Mouse (Mus musculus): ENCODE data around the gene Trmo. TPM values are rescaled to one million over a fixed set of nuclear protein-coding genes. Genes with fewer than 3 reads are reported as not detected.

The Trmo gene
- total RNA-seq (2021): 1 to 10 TPM; 7.4 to 7.8 TPM
- long read RNA-seq, experiment 1, transcript Trmo-201 (5 exons, 1,527 nt): major isoform, 9 of 10 reads
- long read RNA-seq, experiment 1, partial matches to known transcripts: 0 of 10 reads
- long read RNA-seq, experiment 1, other reads (novel, unspliced or antisense): 1 of 10 reads
- long read RNA-seq, experiment 2, transcript Trmo-201 (5 exons, 1,527 nt): major isoform, 7 of 11 reads
- long read RNA-seq, experiment 2, partial matches to known transcripts: 3 of 11 reads
- long read RNA-seq, experiment 2, other reads (novel, unspliced or antisense): 1 of 11 reads

DNA sequence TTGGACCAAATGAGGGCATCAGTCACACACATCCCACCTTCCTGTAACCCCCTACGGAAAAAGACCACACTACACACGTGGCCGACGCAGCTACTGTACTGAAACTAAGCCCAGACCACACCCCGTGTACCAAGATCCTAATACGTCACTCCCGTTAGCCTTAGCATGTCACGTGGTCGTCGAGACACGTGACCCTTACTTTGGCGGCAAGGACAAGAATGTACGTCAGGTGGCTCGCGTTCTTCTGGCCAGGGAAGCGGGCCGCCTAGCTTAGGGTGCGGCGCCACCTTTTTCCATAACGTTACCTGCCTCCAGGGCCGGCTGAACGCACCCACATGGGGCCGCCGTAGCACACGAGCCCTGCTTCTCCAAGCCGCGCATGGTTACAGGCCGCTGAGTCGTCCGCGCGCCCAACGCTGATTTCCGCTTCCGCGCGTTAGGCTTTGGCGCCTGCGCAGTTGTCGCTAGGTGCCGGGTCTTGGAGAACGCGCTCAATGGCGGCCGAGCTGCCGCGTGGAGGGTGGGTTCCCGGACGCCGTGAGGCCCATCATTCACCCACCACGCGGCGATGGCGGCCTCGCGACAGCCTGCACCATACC lies at the start of gene Trmo:
Trmo (minus strand) TSS at position 425 of the 599 bp plus-strand sequence.
- peak; percentile 88 to 89 for DNase-seq (ENCODE audit: low spot score in 2 of 2)

DNA sequence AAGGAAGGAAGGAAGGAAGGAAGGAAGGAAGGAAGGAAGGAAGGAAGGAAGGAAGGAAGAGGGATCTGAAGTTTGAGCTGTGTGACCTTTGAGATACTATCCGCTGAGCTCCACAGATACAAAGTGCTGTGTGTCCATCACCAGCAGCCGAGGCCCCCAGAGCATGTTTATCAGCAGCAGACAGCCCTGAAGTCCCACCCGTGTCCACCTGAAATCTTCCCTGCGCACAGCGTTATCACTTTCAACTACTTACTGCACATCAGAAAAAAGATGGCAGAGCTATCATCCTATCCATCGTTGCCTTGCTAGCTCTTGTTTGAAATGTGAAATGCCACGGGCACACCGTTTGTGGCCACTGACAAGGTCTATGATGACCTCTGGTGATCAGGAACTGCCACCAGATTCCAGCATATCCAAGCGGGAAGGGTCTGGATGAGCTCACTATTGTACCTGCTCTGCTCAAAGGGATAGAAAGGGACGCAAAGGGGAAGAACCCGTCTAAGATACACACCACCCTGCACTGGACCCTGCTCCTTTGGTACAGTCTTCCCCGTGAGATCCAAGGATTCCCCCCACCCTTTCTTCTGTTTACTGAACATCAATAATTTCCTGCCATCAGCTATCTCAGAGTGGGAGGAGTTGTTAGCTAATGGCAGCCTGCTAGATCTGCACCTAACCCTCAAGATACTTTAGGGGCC lies 43.3 kb upstream of the Trmo start:
- no peak for DNase-seq (ENCODE audit: low spot score in 2 of 2)

DNA sequence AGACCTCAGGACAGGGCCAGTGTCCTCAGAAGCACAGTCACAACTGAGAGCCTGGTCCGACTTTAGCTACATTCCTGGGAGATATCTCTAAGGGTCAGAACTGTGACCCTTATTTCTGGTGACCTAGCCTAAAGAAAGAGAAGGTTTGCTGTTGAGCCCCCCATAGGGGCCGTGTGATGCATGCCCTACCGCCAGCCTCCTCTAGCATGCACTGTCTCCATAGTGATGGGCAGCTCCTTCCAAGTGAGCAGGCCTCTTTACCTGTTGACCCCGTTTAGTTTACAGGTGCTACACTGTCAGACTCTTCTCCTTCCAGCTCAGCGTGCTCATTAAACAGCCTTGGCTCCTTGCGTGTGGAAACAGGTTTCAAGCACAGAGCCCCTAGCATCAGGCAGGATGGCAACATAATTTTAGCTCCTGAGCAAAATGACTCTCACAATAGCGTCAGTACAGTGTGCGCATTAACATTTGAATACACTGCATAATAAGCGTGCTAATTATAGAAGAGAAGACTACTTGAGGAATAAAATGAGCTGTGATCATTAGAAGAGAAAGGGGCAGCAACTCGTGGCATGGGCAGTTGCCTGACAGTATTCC lies 39.8 kb upstream of the Trmo start:
- no peak for DNase-seq (ENCODE audit: low spot score in 2 of 2)

DNA sequence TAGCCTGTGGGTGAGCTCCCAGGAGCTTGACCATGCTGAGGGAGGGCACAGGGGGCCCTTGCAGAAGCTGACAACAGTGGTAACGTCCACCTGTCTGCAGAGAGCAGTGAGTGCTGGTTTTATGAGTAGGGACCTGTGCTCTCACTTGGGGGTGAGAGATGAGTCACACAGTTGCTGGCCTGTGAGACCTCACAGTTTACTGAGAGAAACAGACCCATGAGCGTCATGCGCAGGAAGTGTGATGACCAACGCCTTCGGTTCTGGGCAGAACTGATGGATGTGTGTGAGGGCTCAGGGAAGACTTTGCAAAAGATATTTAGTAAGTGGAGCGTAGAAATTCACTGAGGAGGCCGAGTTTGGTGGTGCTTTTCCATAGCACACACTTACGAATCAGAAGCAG lies 33.4 kb upstream of the Trmo start:
- DNase-seq (ENCODE audit: low spot score in 2 of 2): no peak

DNA sequence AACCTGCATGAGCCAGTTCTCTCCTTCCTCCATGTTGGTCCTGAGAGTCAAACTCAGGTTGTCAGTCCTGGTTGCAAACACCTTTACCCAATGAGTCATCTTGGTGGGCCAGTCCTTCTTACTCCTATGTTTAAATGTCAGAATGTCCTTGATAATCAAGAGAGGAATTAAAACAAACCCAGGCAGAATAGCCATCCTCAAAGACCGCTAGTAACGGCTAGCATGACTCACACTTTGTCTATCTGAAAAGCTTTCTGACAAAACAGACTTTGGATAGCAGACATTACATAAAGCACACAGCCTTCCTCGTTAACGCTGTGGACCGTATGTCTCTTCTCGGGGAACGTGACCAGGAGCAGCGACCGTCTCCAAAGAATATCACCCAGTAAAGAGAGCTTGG lies 29.6 kb upstream of the Trmo start:
- no peak for DNase-seq (ENCODE audit: low spot score in 2 of 2)

DNA sequence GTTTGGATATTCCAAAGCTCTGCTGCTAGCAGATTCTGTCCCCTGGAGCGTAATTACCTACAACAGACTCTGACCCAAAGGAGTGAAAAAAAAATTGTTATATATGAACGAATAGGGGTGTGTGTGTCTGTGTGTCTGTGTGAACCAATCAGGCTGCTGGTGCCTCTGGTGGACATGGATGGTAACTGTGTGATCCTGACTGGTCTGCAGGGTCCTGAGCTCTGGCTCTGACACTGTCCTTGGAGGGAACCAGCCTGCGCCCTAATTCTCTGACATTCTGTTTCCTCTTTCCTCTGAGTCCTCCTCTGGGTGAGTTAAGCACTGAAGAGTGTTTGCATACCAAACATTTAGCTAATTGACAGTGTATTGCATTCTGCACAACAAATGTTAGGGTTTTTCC lies 28.3 kb upstream of the Trmo start:
- no peak for DNase-seq (ENCODE audit: low spot score in 2 of 2)

DNA sequence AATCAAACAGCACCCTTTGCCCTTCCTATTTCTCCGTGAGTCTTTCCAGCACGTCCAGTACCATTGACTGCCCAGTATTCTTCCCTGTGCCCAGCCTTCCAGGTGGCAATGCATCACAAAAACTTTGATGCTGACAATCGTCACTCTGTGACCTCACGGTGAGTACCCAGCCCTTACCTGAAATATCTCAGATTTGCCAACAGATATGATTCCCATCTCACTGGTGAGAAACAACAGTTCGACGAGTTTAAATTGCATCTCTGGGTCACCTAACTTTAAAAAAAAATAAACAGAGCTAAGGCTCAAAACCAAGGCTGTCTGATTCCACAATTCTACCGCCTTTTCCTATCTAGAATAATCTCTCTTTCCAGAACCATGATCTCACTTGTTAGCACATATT lies 24.2 kb upstream of the Trmo start, which contains the start of gene Hemgn:
Hemgn (minus strand) TSS at position 101 of the 400 bp plus-strand sequence.
- DNase-seq (ENCODE audit: low spot score in 2 of 2): no peak

DNA sequence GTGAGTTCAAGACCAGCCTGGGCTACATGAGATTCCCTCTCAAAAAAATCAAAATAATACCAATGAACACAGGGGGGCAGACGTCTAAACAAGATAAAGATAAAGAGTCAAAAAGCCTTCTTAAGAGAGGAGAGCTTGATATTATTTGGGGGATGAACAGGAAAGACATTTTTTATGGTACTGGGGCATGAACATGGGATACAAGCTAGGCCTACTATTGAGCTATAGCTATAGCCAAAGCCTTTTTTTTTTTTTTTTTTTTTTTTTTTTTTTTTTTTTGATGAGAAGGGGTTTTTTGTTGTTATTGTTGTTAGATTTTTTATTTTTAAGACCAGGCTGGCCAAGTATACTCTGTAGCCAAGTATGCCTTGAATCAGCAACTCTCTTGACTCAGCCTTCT lies 22.9 kb upstream of the Trmo start:
- DNase-seq (ENCODE audit: low spot score in 2 of 2): no peak

DNA sequence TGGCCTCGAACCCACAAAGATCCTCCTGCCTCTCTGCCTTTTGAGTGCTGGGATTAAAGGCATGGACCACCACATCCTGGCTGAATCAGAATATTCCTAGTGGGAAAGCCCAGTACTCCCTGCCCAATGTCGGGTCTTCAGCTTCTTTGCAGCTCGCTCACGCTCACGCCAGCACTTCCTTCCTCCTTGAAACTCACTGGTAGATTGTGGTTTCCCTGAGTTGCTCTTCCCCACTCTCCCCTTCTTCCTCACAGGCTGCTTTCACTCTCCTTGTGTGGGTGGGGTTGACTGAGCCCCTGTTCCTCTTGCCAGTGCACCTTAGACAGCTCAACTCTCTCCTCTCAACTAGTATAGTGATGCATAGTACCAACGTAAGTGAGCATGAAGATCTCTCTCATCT lies 22.3 kb upstream of the Trmo start:
- DNase-seq (ENCODE audit: low spot score in 2 of 2): no peak

DNA sequence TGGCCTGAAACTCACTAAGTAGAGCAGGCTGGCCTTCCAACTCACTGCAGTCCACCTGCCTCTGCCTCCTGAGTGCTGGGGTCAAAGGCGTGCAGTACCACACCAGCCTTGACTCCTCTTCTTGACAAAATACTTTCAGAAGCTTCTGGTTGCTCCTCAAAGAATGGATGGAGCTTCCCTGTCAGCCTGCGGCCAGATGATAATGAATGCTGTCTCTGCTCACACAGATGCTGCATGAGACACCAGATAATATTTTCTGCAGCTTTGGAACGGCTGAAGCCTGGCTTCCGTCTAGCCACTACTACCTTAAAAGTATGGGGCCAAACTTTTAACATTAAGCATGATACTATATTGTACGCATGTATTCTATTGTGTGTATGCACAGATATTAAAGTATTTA lies 21.4 kb upstream of the Trmo start:
- DNase-seq (ENCODE audit: low spot score in 2 of 2): no peak

DNA sequence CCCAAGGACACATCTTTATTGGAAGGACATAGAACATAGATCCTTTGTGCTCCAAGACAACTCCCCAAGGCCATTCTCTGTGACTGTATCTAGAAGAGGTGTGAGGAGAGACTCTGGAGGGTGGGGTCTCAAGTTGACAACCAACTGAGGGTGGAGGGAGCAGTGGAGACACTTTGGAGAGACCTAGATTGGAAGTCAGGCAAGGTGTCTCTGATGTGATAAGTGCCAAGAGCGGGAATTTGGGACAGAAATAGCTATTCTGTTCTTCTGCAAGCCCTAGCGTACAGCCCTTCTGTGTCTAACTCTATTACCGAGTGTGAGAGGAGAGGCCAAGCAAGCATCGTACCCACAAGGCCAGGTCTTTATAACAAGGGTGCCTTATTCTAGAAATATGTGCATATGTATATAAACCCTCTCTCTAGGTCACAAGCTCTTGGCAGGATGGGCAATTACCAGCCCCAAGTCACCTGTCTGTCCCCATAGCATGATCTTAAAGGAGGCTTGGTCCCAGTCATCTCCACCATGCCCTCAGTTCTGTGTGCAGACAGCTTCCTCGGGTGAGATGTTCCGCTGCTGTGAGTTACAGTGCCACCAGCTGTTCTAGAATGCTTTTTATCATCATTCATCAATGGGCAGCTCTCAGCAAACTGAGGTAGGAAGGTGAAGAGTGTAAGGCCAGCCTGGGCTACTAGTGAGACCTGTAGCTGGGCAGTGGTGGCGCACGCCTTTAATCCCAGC lies 17.9 kb upstream of the Trmo start:
- no peak for DNase-seq (ENCODE audit: low spot score in 2 of 2)

DNA sequence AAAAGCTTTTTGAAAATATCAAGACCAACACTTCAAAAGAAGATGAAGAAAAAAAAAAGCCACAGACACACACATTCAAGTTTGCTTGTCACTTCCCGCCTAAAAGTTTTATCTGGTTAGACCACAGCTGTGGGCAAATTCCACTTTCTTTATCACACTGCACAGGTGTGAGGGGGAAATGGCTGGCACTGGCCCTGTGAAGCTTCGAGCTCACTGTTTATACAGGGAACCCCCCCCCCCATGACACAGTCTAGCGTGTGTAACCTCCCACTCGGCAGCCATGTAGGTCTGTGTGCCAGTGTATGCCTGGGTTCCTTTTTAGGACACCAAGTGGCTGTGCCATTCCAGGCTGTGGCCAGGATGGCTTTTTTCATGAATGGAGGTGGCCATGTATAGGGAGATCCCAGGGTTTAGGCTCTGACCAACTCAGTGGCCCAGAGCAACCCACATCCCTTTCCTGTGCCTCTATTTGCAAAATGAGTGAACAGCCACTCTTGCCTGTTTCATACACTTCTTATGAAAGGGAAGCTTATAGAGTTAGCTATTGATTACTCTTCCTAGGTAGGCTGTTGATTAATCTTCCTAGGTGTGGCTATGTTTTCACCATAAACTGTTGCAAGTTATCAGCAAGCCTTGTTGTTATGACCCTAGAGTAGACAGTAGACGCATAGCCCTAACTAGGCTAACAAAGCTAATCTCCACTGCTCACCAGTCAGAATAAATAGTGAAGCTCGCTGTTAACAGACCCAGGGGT lies 15.0 kb upstream of the Trmo start:
- DNase-seq (ENCODE audit: low spot score in 2 of 2): no peak

DNA sequence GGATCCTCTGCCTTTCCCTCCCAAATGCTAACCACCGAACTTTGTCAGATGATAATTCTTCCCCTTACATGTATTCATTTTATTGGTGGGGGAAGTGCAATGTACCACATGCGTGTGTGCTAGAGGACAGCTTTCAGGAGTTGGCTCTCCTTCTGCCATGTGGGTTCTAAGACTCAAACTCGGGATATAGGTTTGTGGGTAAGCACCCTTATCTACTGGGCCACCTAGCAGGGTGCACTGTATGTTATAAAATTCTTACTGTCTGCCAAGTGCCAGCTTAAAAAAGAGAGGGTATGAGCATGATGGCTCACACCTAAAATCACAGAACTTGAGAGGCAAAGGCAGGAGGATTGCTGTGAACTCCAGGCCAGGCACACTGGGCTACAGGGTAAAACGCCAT lies 9.6 kb upstream of the Trmo start:
- no peak for DNase-seq (ENCODE audit: low spot score in 2 of 2)

DNA sequence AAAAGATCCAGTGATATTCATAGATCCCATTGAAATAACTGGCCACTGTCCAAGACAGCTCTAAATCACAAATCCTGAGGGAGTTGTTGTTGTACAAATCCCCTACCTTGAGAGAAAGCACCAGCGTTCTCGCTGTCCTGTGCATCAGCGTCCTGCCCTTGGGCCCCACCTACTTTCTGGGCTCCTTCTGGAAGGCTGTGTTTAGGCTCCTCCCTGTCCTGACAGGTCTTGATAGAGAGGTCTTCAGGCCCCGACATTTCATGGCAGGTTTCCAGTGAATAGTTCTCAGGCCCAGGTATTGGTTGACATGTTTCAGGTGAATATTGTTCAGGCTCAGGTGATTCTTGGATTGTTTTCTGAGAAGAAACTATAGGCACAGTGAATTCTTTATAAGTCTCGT lies 6.5 kb upstream of the Trmo start:
- DNase-seq (ENCODE audit: low spot score in 2 of 2): no peak

DNA sequence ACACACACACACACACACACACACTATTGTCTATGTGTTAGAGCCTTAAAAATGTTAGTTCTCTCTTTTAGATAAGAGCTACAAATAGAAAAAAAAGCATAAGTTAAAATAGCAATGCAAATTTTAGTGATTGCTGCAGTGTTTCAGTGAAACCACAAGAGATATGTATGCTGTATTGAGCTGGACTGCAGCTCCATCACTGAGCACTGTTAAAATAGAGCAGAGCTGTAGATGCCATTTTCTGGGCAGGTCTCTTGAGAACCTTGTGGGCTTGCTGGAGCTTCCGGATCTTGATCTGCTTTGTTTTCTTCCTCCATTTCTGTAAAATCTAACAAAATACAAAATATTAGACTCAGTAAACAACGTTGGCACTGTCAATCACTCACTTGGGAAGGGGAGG lies 5.2 kb upstream of the Trmo start:
- DNase-seq (ENCODE audit: low spot score in 2 of 2): no peak

DNA sequence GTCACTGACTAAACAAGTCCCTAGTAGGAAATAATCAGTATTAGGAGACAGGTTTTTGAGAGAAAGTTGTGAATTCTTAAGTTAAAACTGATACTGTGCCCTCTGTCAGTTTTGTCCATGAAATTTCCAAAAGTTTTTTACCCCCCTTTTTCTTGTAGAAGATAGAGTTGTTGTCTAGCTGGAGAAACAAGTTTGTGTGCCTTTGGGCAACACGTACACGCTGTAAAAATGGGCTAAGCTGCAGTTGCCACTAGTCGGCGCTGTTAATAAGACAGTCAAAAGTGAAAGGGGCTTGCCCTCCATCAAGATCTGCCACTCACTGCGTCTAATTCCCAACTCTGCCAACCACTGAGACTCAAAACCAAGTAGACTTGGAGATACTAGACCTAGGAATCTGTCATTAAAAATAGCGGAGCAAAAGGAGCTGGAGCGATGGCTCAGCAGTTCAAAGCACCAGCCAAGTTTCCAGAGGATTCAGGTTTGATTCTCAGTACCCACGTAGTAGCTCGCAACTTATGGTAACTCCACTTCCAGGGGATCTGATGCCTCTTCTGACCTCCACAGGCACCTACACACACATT lies 1.2 kb upstream of the Trmo start:
- DNase-seq (ENCODE audit: low spot score in 2 of 2): peak in 1 of 2 experiments; percentile 68

DNA sequence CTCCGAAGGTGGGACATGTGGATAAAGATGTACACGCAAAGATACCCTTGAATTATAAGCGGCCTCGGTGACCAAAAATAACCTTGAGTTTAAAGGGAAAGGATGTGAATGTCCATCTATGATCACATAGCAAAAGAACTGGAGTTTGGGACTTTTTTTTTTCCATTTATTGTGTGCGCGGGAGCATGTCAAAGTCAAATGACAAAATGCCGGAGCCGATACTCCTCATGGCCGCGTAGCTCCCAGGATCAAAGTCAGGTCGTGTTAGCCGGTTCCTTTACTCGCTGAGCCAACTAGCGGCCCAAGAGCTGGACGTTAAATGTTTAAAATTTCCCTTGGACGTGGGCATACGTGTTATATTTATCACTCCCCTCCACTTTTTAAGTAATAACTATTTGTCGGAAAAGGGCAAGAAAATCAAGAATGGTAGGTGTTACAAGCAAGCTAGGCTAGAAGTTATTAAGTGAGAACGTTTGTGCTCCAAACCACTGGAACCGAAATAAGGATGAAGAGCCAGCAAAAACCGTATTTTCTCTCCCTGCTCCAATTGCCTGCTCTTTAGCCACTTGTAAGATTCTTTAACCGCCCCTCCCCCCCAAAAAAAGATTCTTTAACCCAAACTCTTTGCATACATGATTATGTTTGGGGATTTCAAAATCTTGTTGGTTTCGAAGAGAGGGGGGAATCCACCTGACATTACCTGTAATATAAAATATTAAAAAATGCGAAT lies 540 bp upstream of the Trmo start:
- no peak for DNase-seq (ENCODE audit: low spot score in 2 of 2)

DNA sequence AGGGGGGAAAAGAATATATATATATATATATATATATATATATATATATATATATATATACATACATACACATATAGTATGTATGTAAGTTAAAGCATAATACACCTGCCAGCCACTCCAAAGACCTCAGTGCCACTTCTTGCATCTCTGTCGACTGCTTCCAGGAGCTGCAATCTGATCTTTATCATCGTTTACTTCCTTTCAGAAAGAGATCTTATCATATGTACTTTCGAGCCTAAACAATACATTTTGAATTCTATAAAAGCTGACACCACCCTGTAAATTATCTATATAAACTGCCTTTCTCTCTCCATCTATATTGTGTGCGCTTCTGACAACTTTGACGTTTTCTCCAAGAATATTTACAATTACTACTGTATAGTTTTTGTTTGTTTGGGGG lies 681 bp downstream of the Trmo start:
- no peak for DNase-seq (ENCODE audit: low spot score in 2 of 2)

DNA sequence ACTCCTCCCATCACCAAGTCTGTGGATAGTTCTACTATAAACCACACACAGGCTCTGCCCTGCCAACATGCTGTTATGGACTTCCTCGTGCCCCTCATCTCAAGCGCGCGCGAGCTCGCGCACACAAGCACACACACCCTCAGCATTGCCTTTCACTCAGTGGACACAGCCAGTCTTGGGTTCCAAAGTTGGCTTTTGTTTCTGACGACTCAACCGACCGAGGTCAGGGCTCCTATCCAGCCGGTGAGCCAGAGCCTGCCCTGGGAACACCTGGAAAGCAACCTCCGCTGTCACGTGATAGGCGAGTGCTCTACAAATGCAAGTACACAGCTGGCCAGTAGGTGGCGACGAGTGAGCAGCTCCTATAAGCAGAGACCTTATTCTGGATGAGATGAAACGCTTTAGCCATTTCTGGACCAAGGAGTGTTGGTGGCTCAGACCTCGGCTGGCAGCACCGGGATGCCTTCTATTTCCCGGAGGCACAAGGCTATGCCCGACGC lies 14.3 kb downstream of the Trmo start:
- DNase-seq (ENCODE audit: low spot score in 2 of 2): peak; percentile 35 to 71
